Mouse (Mus musculus) testis, adult 2 months (tissue): Measurements from ENCODE around the gene Exoc2.

Source experiments
- CTCF ChIP-seq: fragments of 200-500 bp; IDR thresholded peaks from 2 replicates; pipeline ENCODE4 v1.5.1; 2012; ENCODE audit warnings: low read depth, mild to moderate bottlenecking, inconsistent platforms, low read length, moderate library complexity; ENCODE audit not compliant: control insufficient read depth, insufficient read depth, insufficient replicate concordance
- POLR2A ChIP-seq: fragments of 200-500 bp; IDR thresholded peaks from 2 replicates; pipeline ENCODE4 v1.6.1; 2012; ENCODE audit warnings: low read depth, mild to moderate bottlenecking, inconsistent platforms, low read length, moderate library complexity; ENCODE audit not compliant: control insufficient read depth

DNA sequence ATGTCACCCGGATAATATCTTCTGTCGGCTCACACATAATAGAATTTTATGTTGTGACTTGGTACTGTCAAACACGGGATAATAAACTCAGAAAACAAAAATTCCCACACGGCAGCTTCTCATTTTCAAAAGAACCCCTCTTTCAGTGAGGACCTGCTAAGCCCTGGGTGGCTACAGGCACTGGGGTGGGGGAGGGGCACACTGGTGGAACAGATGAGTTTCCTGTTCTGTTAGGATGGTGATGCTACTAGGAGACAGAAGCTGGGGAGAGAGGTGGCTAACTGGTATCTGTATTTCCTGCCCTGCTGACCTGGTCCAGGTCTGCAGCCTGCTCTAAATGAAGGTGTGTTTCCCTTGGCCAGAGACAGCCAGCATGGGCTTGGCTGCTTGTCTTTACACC, 172.0 kb downstream of the Exoc2 start:
- TF ChIP-seq POLR2A: no peak
- no peak for TF ChIP-seq CTCF
